In genomic region chr1:74314796-74315195, GRCm38 (mm10) we compare ENCODE assay signal across 22 mouse cellular contexts. TPM values are rescaled to one million over a fixed set of nuclear protein-coding genes. Genes with fewer than 3 reads are reported as not detected.
"Had no signal": no experiment of that assay in that cellular context is flagged by ENCODE, and none has a peak within 500 bp of the region (broad histone marks: within the 10 kb centered on the region; RNA-seq: fewer than 3 reads in every experiment).

No protein-coding gene starts in this region.

- H3K9me3 ChIP-seq: midbrain, embryonic 10.5 days; midbrain, embryonic 12.5 days; neural tube, embryonic 13.5 days; neural tube, embryonic 15.5 days; stomach, embryonic 15.5 days had no signal

- H3K4me3 ChIP-seq: midbrain, embryonic 10.5 days; midbrain, embryonic 12.5 days; myocyte; neural tube, embryonic 13.5 days; neural tube, embryonic 15.5 days; stomach, embryonic 15.5 days had no signal

- H3K27ac ChIP-seq: midbrain, embryonic 10.5 days; midbrain, embryonic 12.5 days; neural tube, embryonic 13.5 days; neural tube, embryonic 15.5 days; stomach, embryonic 15.5 days; stomach, postnatal 0 days had no signal

- H3K36me3 ChIP-seq: midbrain, embryonic 10.5 days; midbrain, embryonic 12.5 days; neural tube, embryonic 13.5 days; neural tube, embryonic 15.5 days; stomach, embryonic 15.5 days had no signal

- H3K9ac ChIP-seq: lung, embryonic 14.5 days; midbrain, embryonic 12.5 days; neural tube, embryonic 13.5 days; neural tube, embryonic 15.5 days; stomach, embryonic 15.5 days had no signal

- H3K4me2 ChIP-seq: lung, embryonic 14.5 days; midbrain, embryonic 12.5 days; neural tube, embryonic 13.5 days; neural tube, embryonic 15.5 days; stomach, embryonic 15.5 days had no signal

- H3K27me3 ChIP-seq: midbrain, embryonic 12.5 days; neural tube, embryonic 13.5 days; neural tube, embryonic 15.5 days; stomach, embryonic 15.5 days had no signal

- H3K4me1 ChIP-seq: neural tube, embryonic 15.5 days had no signal

- DNase-seq: lung, adult 18-20 months; lung, embryonic 14.5 days; lung, postnatal 10 days; lung, postnatal 4 days; midbrain, embryonic 14.5 days; retina, postnatal 1 day; right cerebral cortex, adult 18-20 months; right cerebral cortex, postnatal 25 days; right cerebral cortex, postnatal 4 days; thymus, adult 2 months; thymus, postnatal 25 days; thymus, postnatal 4 days had no signal

- ATAC-seq: midbrain, embryonic 16.5 days had no signal

RNA-seq across cellular contexts. Expression of gene Gpbar1, which starts 36.4 kb away (rescaled TPM):
- total RNA-seq: megakaryocyte, adult 5-6 weeks had no signal
- polyA plus RNA-seq: midbrain, embryonic 12.5 days; neural tube, embryonic 13.5 days; neural tube, embryonic 15.5 days had no signal

RNA-seq across cellular contexts. Expression of gene Catip, which starts 47.1 kb away (rescaled TPM):
- total RNA-seq: megakaryocyte-erythroid progenitor cell, adult 5-6 weeks had no signal
